Mouse (Mus musculus) kidney, adult 11 months (tissue): ENCODE results near the gene Rab7b.

Experiments
- DNase-seq: peaks from one replicate; pipeline ENCODE4 v3.0.0; 2022

Rab7b gene

GRCm38 (mm10) chr1:131698770-131699169 lies 10.3 kb downstream of the Rab7b start:
- DNase-seq = no peak

GRCm38 (mm10) chr1:131699642-131700041 lies 11.1 kb downstream of the Rab7b start:
- DNase-seq = no peak

GRCm38 (mm10) chr1:131700447-131700846 lies 12.0 kb downstream of the Rab7b start:
- DNase-seq = no peak

GRCm38 (mm10) chr1:131701391-131701790 lies 12.9 kb downstream of the Rab7b start:
- no peak for DNase-seq

GRCm38 (mm10) chr1:131702094-131702766 lies 13.7 kb downstream of the Rab7b start:
- no peak for DNase-seq

GRCm38 (mm10) chr1:131703482-131703881 lies 15.0 kb downstream of the Rab7b start:
- DNase-seq = no peak

GRCm38 (mm10) chr1:131708338-131708737 lies 19.8 kb downstream of the Rab7b start:
- DNase-seq = peak; percentile 34

- no peak for DNase-seq
Observed at GRCm38 (mm10) chr1:131711518-131711917, 23.0 kb downstream of the Rab7b start.

GRCm38 (mm10) chr1:131712386-131712785 lies 23.9 kb downstream of the Rab7b start:
- DNase-seq = peak; percentile 72

- DNase-seq = no peak
Observed at GRCm38 (mm10) chr1:131714388-131715337, 26.2 kb downstream of the Rab7b start.

- no peak for DNase-seq
Observed at GRCm38 (mm10) chr1:131718952-131719694, 30.6 kb downstream of the Rab7b start.

GRCm38 (mm10) chr1:131721989-131722388 lies 33.5 kb downstream of the Rab7b start:
- no peak for DNase-seq

- DNase-seq = no peak
Observed at GRCm38 (mm10) chr1:131723549-131723948, 35.1 kb downstream of the Rab7b start.

GRCm38 (mm10) chr1:131726586-131726985 lies 38.1 kb downstream of the Rab7b start:
- DNase-seq = no peak

- peak; percentile 52 for DNase-seq
Observed at GRCm38 (mm10) chr1:131730639-131731437, 42.3 kb downstream of the Rab7b start.

- peak; percentile 75 for DNase-seq
Observed at GRCm38 (mm10) chr1:131733474-131734180, 45.1 kb downstream of the Rab7b start.

- DNase-seq = no peak
Observed at GRCm38 (mm10) chr1:131734657-131735273, 46.3 kb downstream of the Rab7b start.

GRCm38 (mm10) chr1:131736494-131736893 lies 48.0 kb downstream of the Rab7b start:
- DNase-seq = no peak

- DNase-seq = peak; percentile 90
Observed at GRCm38 (mm10) chr1:131737269-131737668, 48.8 kb downstream of the Rab7b start.

- DNase-seq = no peak
Observed at GRCm38 (mm10) chr1:131738760-131739159, 50.3 kb downstream of the Rab7b start.

GRCm38 (mm10) chr1:131739481-131740160 lies 51.1 kb downstream of the Rab7b start:
- DNase-seq = no peak
